ENCODE assay signal across 10 mouse cellular contexts in genomic region chr11:69883066-69883465, GRCm38 (mm10). TPM values are rescaled to one million over a fixed set of nuclear protein-coding genes. Genes with fewer than 3 reads are reported as not detected.
A peak's percentile ranks its signal among the peaks of the same experiment; 100 is the strongest.
DNase-seq lines count a peak whose midpoint lies in the region; ATAC-seq and TF ChIP-seq lines count a peak whose summit lies in the region.
"Had no signal": no experiment of that assay in that cellular context is flagged by ENCODE, and none has a peak within 500 bp of the region (broad histone marks: within the 10 kb centered on the region; RNA-seq: fewer than 3 reads in every experiment).

No protein-coding gene starts in this region.

- H3K4me1 ChIP-seq in kidney, embryonic 14.5 days (ENCODE audit: control insufficient read depth, insufficient read depth, low read length), result peaks cover 25% of the 10 kb centered on the region
- peaks cover 1% of the 10 kb centered on the region for H3K4me1 ChIP-seq in ES-Bruce4 (ENCODE audit: control insufficient read depth, insufficient read depth, low read length)

- H3K4me3 ChIP-seq in kidney, embryonic 14.5 days (ENCODE audit: low read length), result no peak overlapping the region
- H3K4me3 ChIP-seq in ES-Bruce4 (ENCODE audit: low read depth, low read length), result no peak overlapping the region
- H3K4me3 ChIP-seq: lung, embryonic 15.5 days had no signal

- H3K9me3 ChIP-seq in kidney, embryonic 14.5 days (ENCODE audit: control insufficient read depth, low read length), result no peaks in the 10 kb centered on the region
- no peaks in the 10 kb centered on the region for H3K9me3 ChIP-seq in ES-Bruce4 (replicated peaks; ENCODE audit: control insufficient read depth, insufficient read depth, low read length, poor library complexity, severe bottlenecking)
- H3K9me3 ChIP-seq: lung, embryonic 15.5 days had no signal

- TF ChIP-seq CTCF in ES-Bruce4 (IDR thresholded peaks at IDR 0.05; ENCODE audit: low read depth, low read length), result peak; percentile 88
- peak; percentile 46 for TF ChIP-seq CTCF in brain, embryonic 14.5 days (IDR thresholded peaks at IDR 0.05; ENCODE audit: borderline replicate concordance, extremely low read depth, insufficient read depth, insufficient read length)

- no peak overlapping the region for H3K4me2 ChIP-seq in kidney, embryonic 14.5 days (replicated peaks; ENCODE audit: low read depth, low read length)
- H3K4me2 ChIP-seq: lung, embryonic 15.5 days had no signal

- H3K27ac ChIP-seq in kidney, embryonic 14.5 days (ENCODE audit: low read depth, low read length), result no peak overlapping the region
- H3K27ac ChIP-seq in ES-Bruce4 (ENCODE audit: insufficient read depth, low read length), result no peak overlapping the region

- H3K9ac ChIP-seq in kidney, embryonic 14.5 days (ENCODE audit: low read depth, low read length), result no peak overlapping the region
- no peak overlapping the region for H3K9ac ChIP-seq in ES-Bruce4 (ENCODE audit: low read depth, poor library complexity, severe bottlenecking)
- H3K9ac ChIP-seq: lung, embryonic 15.5 days had no signal

- no peak for TF ChIP-seq POLR2A in ES-Bruce4 (IDR thresholded peaks at IDR 0.05; ENCODE audit: insufficient read depth, low read length)
- no peak for TF ChIP-seq POLR2A in brain, embryonic 14.5 days (IDR thresholded peaks at IDR 0.05; ENCODE audit: borderline replicate concordance, extremely low read depth, insufficient read depth, insufficient read length, poor library complexity, severe bottlenecking)

- no peak for TF ChIP-seq EP300 in ES-Bruce4 (IDR thresholded peaks at IDR 0.05; ENCODE audit: insufficient read depth, low read depth, low read length)

- no peak for ATAC-seq in kidney, embryonic 14.5 days (ENCODE audit: low FRiP score, low TSS enrichment)
- no peak for ATAC-seq in megakaryocyte-erythroid progenitor cell, adult 5-6 weeks (replicated peaks; ENCODE audit: low FRiP score, low TSS enrichment, poor library complexity, severe bottlenecking)

- WGBS in kidney, embryonic 14.5 days, result 68% methylated on average over 4 of the region's 4 CpGs

- no peaks in the 10 kb centered on the region for H3K36me3 ChIP-seq in kidney, embryonic 14.5 days (ENCODE audit: control insufficient read depth, insufficient read depth, low read length)
- no peaks in the 10 kb centered on the region for H3K36me3 ChIP-seq in ES-Bruce4 (ENCODE audit: control insufficient read depth, insufficient read depth, low read length, poor library complexity, severe bottlenecking)
- H3K36me3 ChIP-seq: lung, embryonic 15.5 days had no signal

- peak; percentile 38 for DNase-seq in kidney, adult 18-20 months
- no peak for DNase-seq in brain, embryonic 14.5 days (ENCODE audit: low read depth)
- DNase-seq in retina, postnatal 1 day, result peak; percentile 47
- DNase-seq in left cerebral cortex, adult 9 months (ENCODE audit: low spot score in 2 of 2), result no peak
- DNase-seq in right cerebral cortex, postnatal 36 days (ENCODE audit: low spot score in 2 of 2), result no peak

- no peaks in the 10 kb centered on the region for H3K27me3 ChIP-seq in kidney, embryonic 14.5 days (ENCODE audit: control insufficient read depth, insufficient read depth, low read length)
- H3K27me3 ChIP-seq in ES-Bruce4 (ENCODE audit: control insufficient read depth, insufficient read depth, low read length, poor library complexity, severe bottlenecking), result no peaks in the 10 kb centered on the region
- H3K27me3 ChIP-seq: lung, embryonic 15.5 days had no signal

RNA-seq across cellular contexts. Expression of gene Kctd11, which starts 1.9 kb away (rescaled TPM):
- polyA plus RNA-seq in kidney, embryonic 14.5 days (2014; fragmentation: Nextera tagmentation; extraction: Ambion mirVana), result 3.8 and 6.4 TPM in 2 replicates
- 5.2 and 6.3 TPM in 2 replicates for polyA plus RNA-seq in ES-Bruce4 (2011; ENCODE audit: insufficient read depth, insufficient read length, low read depth, missing spikeins)
- polyA plus RNA-seq in brain, embryonic 14.5 days (2012; rRNA removed), result 1.6 and 1.9 TPM in 2 replicates
- total RNA-seq in megakaryocyte-erythroid progenitor cell, adult 5-6 weeks (2014; fragmentation: Nextera tagmentation), result 0.54 and 0.79 TPM in 2 replicates
- 1.3 TPM in 1 of 2 replicates, not detected in the other for total RNA-seq in megakaryocyte-erythroid progenitor cell, adult 5-6 weeks (2017)

RNA-seq across cellular contexts. Expression of gene Tmem95, which starts 5.2 kb away (rescaled TPM):
- polyA plus RNA-seq in kidney, embryonic 14.5 days (2014; fragmentation: Nextera tagmentation; extraction: Ambion mirVana), result not detected in 2 replicates
- not detected in 2 replicates for polyA plus RNA-seq in ES-Bruce4 (2011; ENCODE audit: insufficient read depth, insufficient read length, low read depth, missing spikeins)
- not detected in 2 replicates for polyA plus RNA-seq in brain, embryonic 14.5 days (2012; rRNA removed)
- not detected in 2 replicates for total RNA-seq in megakaryocyte-erythroid progenitor cell, adult 5-6 weeks (2014; fragmentation: Nextera tagmentation)
- not detected in 2 replicates for total RNA-seq in megakaryocyte-erythroid progenitor cell, adult 5-6 weeks (2017)
- polyA plus RNA-seq: heart, embryonic 16.5 days; lung, embryonic 15.5 days had no signal

RNA-seq across cellular contexts. Expression of gene Acap1, which starts 12.3 kb away (rescaled TPM):
- polyA plus RNA-seq in kidney, embryonic 14.5 days (2014; fragmentation: Nextera tagmentation; extraction: Ambion mirVana), result 0.20 and 0.28 TPM in 2 replicates
- 1.5 and 2.3 TPM in 2 replicates for polyA plus RNA-seq in ES-Bruce4 (2011; ENCODE audit: insufficient read depth, insufficient read length, low read depth, missing spikeins)
- polyA plus RNA-seq in brain, embryonic 14.5 days (2012; rRNA removed), result 0.59 and 0.82 TPM in 2 replicates
- total RNA-seq in megakaryocyte-erythroid progenitor cell, adult 5-6 weeks (2014; fragmentation: Nextera tagmentation), result 52.7 and 59.4 TPM in 2 replicates
- total RNA-seq in megakaryocyte-erythroid progenitor cell, adult 5-6 weeks (2017), result 40.3 and 55.2 TPM in 2 replicates

RNA-seq across cellular contexts. Expression of gene 2810408A11Rik, which starts 17.7 kb away (rescaled TPM):
- polyA plus RNA-seq in kidney, embryonic 14.5 days (2014; fragmentation: Nextera tagmentation; extraction: Ambion mirVana), result 12.4 and 15.1 TPM in 2 replicates
- 11.6 and 13.1 TPM in 2 replicates for polyA plus RNA-seq in ES-Bruce4 (2011; ENCODE audit: insufficient read depth, insufficient read length, low read depth, missing spikeins)
- polyA plus RNA-seq in brain, embryonic 14.5 days (2012; rRNA removed), result 8.5 and 9.5 TPM in 2 replicates
- 2.4 and 4.0 TPM in 2 replicates for total RNA-seq in megakaryocyte-erythroid progenitor cell, adult 5-6 weeks (2014; fragmentation: Nextera tagmentation)
- 3.4 and 4.1 TPM in 2 replicates for total RNA-seq in megakaryocyte-erythroid progenitor cell, adult 5-6 weeks (2017)

RNA-seq across cellular contexts. Expression of gene Neurl4, which starts 17.8 kb away (rescaled TPM):
- polyA plus RNA-seq in kidney, embryonic 14.5 days (2014; fragmentation: Nextera tagmentation; extraction: Ambion mirVana), result 13.0 and 16.3 TPM in 2 replicates
- polyA plus RNA-seq in ES-Bruce4 (2011; ENCODE audit: insufficient read depth, insufficient read length, low read depth, missing spikeins), result 27.9 and 32.4 TPM in 2 replicates
- 118 and 129 TPM in 2 replicates for polyA plus RNA-seq in brain, embryonic 14.5 days (2012; rRNA removed)
- 31.7 and 51.2 TPM in 2 replicates for total RNA-seq in megakaryocyte-erythroid progenitor cell, adult 5-6 weeks (2014; fragmentation: Nextera tagmentation)
- total RNA-seq in megakaryocyte-erythroid progenitor cell, adult 5-6 weeks (2017), result 27.9 and 64.3 TPM in 2 replicates

Comparison
In these comparisons a context has a peak if more than half of its experiments do, and no peak if none do; other contexts are left out.
1. DNase-seq: peak in kidney, adult 18-20 months (single experiment) and retina, postnatal 1 day (single experiment); none in brain, embryonic 14.5 days (single experiment), left cerebral cortex, adult 9 months (0 of 2) and right cerebral cortex, postnatal 36 days (0 of 2).